Mouse (Mus musculus) frontal cortex, postnatal 14 days (tissue): Measurements from ENCODE around the gene Pfdn6.
"Not testable (repeated sequence)": the region's sequence is repeated elsewhere in the genome, so short reads cannot be mapped to it uniquely, and the experiment has no call there.

Experiments used
- DNase-seq, 2 experiments: peaks; one replicate each; pipeline ENCODE4 v3.0.0; 2022; ENCODE audit warnings: low spot score in 2 of 2

Gene Pfdn6

DNA sequence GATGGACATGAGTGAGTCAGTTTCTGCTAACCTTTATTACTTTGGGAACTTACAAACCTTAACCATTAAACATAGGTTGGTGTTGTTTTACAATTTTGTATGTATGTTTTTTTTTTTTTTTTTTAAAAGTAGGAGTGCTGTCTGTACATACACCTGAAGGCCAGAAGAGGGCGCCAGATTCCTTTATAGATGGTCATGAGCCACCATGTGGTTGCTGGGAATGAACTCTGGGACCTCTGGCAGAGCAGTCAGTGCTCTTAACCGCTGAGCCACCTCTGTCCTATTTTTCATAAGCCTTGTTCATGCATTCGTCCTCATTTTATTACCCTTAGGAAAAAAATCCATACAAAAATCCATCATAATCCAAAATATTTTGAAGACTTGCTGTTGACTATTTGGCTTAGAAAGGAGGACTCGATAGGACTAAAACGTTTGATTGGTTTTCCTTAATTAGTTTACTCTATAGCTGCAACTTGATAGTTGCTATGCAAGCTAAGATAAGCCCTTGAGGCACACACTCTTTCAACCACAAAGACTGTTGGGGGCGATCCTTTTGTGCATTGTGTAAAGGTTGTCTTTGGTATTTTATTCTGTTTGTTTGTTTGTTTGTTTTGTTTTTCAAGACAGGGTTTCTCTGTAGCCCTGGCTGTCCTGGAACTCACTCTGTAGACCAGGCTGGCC, 42.9 kb downstream of the Pfdn6 start:
- no peak for DNase-seq

GRCm38 (mm10) chr17:33893011-33893410, 47.1 kb downstream of the Pfdn6 start:
- not testable (repeated sequence) for DNase-seq

DNA sequence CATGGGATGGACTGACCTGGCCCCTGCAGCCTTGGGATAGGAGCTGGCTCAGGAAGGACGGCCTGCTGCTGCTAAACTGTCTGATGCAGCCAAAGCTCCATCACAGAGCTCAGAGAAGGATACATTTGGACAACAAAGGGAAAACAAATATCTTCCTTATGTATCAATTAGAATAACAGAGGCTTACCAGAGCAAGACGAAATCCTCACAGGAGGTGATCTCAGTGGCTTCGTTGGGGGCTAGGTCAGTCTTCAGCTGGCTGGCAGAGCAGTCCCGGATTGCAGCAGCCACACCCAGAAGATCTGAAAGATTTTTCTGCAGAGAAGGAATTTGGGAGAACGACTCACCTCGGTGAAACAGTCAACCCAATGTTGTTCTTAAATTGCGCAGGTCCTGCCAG, 47.7 kb downstream of the Pfdn6 start:
- DNase-seq = no peak

DNA sequence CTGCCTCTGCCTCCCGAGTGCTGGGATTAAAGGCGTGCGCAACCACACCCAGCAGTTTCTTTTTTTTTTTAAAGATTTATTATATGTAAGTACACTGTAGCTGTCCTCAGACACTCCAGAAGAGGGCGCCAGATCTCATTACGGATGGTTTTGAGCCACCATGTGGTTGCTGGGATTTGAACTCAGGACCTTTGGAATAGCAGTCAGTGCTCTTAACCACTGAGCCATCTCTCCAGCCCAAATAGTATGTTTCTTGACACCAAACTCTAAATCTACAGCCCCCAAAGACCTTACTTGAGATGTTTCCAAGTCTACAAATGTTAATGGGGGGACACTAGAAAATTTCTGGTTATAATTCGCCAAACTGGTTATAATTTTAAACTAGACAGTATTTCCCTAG, 48.3 kb downstream of the Pfdn6 start:
- DNase-seq = not testable (repeated sequence)

DNA sequence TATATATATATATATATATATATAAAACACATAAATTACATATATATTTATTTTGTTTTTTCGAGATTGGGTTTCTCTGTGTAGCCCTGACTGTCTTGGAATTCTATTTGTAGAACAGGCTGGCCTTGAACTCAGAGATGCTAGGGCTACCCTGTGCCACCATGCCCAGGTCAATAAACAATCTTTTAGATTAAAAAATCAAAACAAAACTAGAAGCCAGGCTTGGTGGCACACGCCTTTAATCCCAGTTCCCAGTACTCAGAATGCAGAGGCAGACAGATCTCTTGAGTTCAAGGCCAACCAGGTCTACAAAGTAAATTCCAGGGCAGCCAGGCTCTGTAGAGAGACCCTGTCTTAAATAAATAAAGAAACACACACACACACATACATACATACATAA, 48.8 kb downstream of the Pfdn6 start:
- DNase-seq = no peak

DNA sequence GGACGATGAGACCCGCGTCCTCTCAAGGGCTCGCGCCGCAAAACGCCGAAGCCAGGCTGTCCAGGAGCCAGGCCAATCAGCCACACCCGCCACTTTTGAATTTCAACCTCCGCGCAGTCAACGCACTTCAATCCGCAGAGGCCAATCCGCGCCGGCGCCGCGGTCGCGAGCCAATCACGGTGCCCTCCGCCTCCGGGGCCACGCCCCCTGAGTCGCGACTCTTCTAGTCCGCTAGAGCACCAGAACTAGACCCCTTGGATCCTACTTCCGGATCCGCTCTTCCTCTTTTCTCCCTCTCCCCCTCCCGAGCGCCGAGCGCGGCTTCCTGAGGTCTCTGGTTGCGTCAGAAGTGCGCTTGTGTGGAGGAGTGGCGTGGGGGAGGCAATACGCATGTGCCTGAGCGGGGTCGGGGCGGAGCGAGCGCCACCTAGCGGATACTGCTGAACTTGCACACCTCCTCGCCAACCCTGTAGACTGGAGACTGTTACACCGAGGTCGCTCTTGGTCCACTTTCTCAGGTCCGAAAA, 49.5 kb downstream of the Pfdn6 start, which contains the start of gene Kifc1:
Gene Kifc1 (minus strand): TSS at position 129 of the 527 bp plus-strand sequence.
- peak; percentile 99 to 100 for DNase-seq

DNA sequence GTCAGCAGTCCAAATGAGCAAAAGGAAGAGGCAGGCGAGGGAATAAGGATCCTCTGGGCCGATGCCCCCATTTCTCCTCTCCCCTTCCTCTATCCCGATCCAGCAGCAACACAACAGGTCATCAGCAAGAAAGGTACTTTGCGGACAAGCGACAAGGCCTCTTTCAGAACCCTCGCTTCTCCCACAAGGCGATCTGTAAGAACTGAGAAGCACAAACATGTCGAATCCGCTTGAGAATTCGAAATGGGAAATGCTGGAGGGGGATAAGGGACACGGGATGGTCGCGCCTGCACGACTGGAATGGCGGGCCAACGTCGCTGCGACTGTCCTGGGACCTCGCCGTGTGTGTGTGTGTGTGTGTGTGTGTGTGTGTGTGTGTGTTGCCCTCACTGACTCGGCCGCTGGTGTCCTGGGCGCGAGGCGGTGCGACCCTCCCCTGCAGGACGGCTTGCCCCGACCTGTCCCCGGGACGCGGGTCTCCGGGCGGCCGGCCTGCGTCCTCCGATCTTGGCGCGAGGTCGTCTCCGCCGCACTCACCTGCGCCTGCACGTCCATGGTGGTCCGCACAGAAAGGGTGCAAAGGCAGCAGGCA, 50.1 kb downstream of the Pfdn6 start:
- not testable (repeated sequence) for DNase-seq
